Mouse (Mus musculus) cerebellum, adult (tissue): ENCODE results near the gene 6030468B19Rik.
"Not testable (repeated sequence)": the region's sequence is repeated elsewhere in the genome, so short reads cannot be mapped to it uniquely, and the experiment has no call there.

Experiments used
- ATAC-seq: cut with Nextera tagmentation; 2 replicates; pipeline ENCODE4 v1.9.2; 2017; ENCODE audit warnings: mild to moderate bottlenecking, moderate library complexity, mixed read lengths; ENCODE audit not compliant: insufficient number of reproducible peaks, low FRiP score, low TSS enrichment

6030468B19Rik gene

DNA sequence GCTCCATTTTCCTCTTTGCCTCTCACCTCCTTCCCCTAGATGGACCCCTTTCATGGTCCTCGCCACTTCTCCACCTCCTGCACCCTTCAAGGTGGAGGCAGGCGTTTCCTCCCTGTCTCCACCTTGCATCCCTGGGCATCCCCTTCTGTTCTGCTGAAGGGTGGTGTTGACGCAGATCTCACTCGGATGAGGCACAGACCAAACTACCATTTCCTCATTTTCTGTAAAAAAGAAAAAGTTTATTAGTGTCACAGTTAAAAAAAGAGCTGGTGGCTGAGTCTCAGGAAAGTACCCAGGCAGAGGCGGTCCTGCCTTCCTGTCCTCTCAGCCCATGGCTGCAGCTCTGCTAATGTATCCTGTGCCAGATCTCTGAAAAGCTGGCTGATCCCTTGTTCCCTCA is 1.7 kb downstream of the 6030468B19Rik start:
- no peak for ATAC-seq

DNA sequence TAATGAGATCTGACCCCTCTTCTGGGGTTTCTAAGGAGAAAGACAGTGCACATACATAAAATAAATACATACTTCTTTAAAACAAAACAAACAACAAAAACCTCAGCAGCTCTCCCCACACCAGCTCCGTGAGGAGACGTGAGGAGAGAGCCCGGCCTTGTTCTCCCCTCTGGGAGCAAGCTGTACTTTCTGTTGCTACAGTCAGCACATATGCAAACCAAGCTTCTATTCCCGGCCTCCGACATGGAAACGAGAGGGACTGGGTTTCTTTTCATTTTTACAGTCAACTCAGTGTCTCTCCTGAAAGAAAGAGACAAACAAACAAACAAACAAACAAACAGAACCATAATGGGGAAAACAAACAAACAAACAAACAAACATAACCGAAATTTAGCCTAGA is 2.6 kb downstream of the 6030468B19Rik start:
- ATAC-seq, result no peak

DNA sequence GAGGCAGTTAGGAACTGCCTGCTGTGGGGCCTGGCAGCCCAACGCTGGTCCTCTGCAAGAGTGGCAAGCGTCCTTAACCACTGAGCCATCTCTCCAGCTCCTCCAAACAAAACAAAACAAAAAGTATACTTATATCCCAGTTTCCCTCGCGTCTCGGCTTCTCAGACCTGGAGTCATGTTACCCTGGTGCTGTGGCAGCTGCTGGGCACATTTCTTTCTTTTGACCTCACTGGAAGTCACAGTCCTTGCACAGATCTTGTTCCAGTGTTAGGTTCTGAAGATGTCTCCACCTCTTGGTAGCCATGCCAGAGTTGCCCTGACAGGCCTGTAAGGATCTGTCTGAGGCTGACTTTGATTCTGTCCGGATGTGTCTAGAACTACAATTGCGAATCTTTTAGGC is 4.2 kb downstream of the 6030468B19Rik start:
- no peak for ATAC-seq

DNA sequence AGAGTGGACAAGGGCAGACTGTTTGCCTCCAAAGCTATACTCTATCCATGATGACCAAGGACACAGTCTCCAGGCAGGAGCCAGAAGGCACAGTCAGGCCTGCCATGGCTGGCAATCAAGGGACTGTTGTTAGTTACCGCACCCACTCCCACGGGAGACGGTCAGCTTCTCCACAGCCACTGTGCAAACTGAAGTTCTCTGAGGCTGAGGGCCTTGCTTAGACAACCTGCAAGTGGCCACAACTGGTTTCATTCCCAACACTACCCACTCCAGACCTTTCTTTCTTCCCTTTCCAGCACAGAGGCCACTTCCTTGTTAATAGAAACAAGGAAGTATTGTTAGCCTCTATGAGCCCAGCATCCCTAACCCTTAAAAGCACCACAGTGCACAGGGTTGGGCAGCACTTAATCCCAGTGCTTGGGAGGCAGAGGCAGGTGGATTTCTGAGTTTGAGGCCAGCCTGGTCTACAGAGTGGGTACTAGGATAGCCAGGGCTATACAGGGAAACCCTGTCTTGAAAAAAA is 5.8 kb downstream of the 6030468B19Rik start:
- ATAC-seq, result no peak

DNA sequence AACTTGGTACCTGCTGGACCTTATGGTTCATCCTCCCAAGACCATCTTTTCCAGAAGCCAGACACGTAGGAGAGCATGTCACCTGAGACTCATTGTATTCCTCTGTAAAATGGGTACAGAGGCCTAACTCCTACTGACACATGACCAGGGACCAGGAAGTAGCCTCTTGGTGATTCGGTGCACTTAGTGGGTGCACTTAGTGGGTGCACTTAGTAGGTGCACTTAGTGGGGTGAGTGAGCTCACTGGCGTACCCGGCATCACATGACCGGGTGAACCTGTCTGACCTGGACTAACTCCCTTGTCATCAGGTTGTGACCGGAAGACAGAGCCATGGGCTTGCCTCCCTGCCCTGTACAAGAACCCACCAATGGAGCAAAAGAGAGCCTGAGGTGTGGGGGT is 9.3 kb downstream of the 6030468B19Rik start:
- ATAC-seq, result no peak

DNA sequence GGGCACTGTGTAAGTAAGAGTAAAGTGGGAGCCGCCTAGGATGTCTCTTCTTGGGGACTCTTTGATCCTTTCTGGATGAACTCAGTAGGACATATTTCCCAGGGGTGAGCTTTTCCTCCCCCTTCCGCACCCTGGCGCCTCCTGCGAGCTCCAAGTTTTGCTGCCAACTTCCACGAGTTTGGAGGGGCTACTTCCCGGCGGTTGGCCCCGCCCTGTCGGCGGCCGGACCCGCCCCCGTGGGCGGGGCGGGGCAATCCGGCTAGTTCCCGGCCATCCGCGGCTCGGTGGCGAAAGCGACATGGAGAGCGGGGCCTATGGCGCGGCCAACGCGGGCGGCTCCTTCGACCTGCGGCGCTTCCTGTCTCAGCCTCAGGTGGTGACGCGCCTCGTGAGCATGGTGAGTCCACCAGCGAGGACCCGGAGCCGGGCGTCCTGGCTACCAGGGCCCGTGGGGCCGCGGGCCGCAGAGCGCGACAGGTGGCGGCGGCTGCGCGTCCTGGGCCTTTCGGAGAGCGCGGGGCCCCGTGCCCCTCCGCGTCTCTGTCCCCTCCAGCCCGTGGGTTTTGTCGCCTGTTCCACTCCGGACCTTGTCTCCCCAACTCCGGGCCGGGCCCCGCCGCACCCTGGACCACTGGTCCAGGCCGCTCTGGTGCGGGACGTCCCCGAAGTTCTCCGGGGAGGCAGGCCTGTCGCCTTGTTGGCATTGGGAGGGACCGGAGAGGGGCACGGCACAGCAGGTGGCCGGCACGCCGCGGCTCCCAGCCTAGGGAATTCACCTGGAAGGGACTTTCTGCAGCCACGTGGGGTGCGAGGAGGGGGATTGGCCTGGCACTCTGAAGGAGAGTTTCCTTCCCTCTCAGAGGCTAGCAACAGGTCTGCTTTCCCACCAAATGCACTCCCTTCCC is 12.2 kb downstream of the 6030468B19Rik start, which contains the start of the genes Gm20708 and Syngr2:
Gm20708 (plus strand) TSS at position 262 of the 905 bp plus-strand sequence.
Syngr2 (plus strand) TSS at position 262 of the 905 bp plus-strand sequence.
- no peak for ATAC-seq

DNA sequence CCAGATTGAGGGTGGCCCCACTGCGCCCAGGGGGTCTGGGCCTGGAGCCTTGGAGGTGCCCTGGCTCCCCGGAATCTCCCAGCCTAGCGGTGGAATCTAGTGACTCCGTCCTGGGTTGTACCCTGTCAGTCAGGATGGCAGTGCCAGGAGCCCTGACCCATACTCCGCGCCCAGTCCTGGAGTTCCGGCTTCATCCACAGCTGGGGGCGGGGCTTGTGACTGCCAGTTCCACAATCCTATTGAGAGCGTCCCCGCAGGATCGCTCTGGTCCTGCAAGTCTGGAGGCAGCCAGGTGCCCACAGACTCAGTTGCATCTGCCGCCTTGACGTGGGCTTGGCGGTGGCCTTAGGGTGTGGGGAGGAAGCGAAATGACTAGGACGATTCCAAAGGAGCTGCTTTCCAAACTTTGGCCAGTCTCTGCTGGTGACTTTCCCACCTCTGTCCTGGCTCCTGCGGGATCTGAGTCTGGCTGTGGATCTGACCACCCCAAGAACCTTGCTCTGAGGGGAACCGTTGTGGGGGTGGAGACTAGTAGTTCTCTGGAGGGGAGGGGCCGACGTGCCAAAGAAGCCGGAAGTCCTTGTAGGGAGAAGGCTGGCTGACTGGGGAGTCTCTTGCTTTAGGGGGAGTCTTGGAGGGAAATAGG is 13.1 kb downstream of the 6030468B19Rik start:
- ATAC-seq, result no peak

DNA sequence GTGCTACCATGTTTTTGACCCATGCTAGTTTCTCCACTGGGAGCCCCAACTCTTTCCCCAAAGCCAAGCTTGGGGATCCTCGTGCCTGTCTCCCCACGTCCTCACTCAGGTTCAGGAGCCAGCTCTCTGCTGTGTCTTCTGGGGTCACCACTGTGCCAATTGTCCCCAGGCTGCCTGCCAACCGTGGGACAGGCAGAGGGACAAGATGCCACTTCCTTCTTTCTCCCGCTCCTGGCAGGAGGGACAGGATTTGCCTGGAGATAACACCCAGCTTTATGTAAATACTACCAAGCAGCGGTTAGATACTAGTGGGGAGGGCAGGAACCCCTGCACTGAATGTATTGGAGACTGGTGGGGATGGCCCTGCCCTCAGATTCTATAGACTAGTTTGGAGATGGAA is 16.4 kb downstream of the 6030468B19Rik start:
- ATAC-seq, result no peak

DNA sequence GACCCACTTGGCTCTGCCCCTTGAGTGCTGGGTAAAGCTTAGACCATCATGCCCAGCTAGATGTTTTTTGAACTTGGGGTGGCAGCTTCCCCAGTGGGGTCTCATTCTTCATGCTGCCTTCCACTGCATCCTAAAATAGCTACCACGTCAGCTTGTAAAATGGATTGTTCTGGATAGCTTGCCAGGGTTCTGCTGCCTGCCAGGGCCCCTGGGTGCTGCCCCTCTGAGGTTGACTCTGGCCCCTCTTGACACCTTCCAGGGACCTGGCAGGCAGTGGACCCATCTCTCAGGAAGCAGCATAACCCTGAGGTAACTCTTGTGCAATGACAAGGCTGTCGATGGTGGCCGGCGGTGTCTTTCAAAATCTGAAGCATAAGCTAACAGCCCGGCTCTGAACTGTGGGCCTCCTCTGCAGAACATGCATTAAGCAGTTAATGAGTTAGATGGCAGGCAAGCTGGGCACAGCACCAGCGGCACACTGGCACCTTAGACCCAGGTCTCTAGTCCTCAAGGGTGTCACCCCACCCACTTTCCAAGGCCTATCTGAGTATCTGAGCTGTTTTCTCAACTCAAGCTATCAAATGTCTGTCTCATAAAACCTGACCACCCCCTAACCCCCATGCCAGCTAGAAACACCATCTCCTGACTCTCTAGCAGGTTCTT is 17.4 kb downstream of the 6030468B19Rik start:
- no peak for ATAC-seq

DNA sequence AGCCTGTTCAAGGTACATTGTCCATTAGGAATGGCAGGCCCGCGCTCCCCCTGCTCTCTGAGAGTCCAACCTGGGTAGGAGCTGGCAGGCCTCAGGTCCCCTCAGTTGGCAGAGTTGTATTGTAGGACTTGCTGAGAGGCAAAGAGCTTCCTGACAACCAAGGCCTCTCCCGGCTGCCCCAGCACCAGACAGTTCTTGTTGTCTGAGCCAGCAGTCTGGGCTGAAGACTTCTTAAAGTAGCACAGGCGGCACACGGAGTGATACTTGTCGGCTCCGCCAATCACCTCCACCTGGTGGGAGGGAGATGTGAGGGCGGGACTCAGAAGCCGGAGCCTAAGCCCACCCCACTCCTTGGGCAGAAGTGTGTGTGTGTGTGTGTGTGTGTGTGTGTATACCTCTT is 18.4 kb downstream of the 6030468B19Rik start:
- ATAC-seq, result not testable (repeated sequence)

DNA sequence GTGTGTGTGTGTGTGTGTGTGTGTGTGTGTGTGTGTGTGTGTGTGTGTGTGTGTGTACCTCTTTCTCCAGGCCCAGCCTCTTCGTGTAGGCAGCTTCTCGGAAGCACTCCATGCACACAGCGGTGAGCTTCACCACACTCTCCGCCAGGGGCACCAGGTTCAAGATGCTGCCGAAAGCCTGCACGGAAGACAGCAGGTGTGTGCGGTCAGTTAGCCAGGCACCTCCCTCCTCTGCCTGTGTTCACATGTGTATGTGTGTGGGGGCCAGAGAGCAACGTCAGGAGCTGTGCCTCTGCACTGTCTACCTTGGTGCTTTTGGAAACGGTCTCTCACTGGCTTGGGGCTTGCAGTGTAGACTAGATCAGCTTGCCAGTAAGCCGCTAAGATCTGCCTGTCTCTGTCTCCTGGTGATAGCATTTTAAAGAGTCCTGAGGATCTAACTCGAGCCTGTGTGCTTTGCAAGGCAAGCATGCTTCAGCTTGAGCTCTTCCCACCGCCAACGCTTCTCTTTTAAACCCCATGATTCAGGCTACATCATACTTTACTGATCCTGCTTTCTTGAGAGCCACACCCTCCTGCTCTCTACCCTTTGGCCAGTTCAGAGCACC is 19.0 kb downstream of the 6030468B19Rik start:
- no peak for ATAC-seq

DNA sequence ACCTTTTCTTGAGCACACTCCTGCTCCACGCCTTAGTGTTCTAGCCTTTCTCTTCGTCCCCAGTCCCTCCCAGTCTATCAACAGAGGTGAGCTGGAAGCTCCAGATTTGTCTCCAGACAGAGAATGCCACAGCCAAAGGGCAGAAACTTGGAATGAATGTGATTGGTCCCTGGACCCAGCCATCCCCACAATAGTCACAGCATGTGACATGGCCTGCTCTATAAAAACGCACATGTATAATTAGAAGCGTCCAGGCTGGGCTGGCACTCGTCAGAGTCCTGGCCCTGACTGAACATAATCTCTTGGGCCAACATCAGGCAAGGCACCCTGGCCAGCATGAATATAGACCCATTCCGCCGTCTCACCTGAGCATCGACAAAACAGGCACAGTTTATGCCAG is 21.6 kb downstream of the 6030468B19Rik start:
- no peak for ATAC-seq

DNA sequence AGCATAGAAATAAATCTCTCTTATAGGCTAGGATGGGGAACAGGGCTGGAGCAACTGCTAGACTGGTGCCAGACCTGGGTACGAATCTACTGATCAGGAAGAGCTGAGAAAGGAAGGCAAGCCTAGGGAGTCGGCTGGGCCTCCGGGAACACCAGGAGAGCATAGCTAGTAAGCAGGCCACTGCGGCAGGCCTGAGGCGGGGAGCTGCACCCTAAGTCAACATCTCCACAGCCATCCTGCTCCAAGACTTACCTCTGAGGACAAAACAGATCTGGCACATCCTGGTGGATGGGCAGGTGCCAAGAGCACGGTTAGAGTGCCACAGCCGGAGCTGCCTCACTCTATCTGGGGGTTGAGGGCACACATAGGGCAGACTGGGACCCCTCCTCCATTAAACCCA is 22.7 kb downstream of the 6030468B19Rik start:
- ATAC-seq, result no peak

DNA sequence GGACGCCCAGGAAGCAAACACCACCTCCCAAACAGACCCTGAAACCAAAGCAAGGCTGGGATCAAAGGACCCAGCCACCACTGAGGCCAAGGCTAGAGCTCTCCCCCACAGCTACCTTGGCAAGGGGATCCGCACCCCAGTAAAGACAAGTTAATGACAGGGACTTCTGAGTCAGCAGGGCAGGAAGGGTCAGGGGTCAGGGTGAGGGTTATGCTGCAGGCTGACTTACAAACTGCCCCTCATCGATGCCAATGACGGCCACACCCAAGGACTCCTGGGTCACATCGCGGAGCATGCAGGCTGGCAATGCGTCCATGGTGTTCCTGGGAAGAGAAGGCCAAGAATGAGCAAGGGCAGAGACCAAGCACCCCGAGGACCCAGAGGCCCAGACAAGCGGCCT is 24.4 kb downstream of the 6030468B19Rik start:
- no peak for ATAC-seq

DNA sequence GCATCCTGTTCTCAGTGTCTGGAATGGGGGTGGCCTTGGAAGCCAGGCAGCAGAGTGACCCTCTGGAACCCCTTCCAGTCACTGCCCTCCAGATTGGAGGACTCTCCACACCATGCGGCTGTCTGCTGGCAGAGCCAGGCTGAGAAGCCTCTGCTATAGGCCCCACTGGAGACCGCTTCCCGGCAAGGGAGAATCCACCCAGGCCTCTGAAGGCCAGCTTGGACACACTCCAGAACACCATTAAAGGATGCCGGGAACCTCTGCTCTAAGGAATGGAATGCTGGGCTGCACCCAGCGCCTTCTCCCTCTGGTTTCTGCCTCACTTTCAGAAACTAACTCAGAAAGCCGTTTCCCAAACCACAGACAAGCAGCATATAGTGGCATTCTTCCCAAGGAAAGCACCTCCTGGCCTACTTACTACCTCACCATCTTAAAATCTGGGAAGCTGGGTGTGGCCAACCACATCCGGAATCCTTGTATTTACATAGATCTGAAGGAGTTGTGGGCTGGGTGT is 25.3 kb downstream of the 6030468B19Rik start:
- ATAC-seq, result no peak

DNA sequence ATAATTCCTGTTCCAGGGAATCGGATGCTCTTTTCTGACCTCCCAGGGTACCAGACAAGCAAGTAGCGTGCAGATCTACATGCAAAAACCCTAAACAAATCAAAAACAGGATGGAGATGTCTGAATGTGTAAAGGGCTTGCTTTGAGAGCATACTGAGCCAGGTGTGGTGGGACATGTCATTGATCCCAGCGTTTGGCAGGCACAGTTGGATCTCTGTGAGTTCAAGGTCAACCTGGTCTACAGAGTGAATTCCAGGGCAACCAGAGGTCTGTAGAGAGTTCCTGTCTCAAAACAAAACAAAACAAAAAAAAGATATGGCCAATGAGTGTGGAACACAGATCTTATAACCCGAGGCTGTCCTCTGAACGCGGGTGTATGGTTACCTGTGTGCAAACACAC is 26.0 kb downstream of the 6030468B19Rik start:
- no peak for ATAC-seq

DNA sequence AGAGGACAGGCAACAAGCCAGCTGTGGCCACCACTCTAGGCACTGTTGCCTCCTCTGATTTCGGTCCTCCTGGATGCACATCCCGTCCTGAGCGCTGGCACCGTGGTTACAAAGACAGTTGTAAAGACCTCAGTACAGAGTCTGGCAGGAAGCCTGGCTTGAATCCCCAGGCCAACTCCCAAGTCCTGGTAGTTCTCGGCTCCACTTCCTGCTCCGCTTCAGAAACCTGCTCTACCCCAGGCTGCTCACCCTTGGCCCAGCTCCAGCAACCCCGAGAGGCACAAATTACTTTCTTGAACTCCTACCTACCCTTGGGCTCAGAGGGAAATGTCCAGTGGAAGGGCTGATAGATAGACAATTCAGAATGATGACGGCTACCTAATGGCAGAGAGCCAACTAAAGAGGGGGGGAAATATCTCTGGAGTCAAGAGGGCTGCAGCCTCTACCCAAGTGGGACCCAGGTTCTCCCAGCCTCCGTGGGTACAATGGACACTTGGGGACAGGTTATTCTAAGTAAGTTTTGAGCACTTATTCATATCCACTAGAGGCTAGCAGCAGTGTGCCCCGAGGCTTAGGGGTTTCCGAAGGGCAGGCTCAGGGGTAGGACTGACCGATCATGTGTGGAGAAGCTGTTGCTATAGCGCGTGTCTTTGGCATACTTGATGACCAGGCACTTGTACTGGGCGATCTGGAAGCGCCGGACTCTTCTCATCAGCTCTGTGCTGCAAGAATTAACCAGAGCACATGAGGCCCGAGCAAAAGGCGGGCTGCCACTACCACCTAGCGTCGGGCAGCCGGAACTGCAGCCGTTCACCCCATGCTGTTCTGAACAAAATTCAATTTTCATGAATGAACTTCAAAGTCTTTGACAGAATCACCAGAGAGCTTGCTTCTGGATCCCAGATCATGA is 26.9 kb downstream of the 6030468B19Rik start:
- ATAC-seq, result 0 out of 2 replicates have a peak, but pooled peaks have one; percentile 69

DNA sequence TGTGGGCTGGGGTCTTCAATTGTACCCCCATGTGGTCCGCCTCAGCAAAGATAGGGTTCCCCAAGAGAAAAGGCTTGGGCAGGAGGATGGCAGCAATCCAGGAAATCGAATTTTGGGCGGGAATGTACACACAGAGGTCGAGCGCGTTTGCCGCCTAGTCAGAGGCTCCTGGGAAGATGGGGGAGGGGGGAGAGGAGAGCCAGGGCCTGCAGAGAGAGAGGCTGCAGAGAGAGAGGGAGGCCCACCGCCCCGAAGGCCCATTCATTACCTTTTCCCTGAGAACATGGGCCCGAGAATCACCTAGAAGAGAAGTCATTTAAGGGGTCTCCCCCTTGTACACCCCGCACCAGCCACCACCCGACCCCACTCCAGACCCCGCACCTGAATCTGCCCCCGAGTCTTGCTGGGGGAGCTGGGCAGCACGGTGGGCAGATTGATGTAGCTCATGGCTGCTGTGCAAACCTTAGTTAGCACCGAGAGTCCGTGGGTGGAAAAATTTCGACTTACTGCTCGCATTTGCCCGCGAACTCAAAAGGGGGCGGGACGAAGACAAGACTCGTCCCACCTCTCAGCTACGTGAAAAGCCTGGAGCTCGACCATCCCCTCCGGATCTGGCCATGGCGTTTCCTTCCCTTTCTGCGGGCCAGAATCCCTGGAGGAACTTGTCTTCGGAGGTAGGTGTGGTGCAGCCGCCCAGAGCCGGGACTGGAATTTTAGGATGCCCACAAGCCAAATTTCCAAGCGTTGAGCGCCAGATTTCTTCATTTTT is 28.1 kb downstream of the 6030468B19Rik start, which contains the start of the genes Afmid and Tk1:
Afmid (plus strand) TSS at position 592 of the 769 bp plus-strand sequence.
Tk1 (minus strand) TSS at position 760 of the 769 bp plus-strand sequence.
- ATAC-seq, result no peak
